8 mouse cellular contexts compared by ENCODE assay signal in the genomic region with DNA sequence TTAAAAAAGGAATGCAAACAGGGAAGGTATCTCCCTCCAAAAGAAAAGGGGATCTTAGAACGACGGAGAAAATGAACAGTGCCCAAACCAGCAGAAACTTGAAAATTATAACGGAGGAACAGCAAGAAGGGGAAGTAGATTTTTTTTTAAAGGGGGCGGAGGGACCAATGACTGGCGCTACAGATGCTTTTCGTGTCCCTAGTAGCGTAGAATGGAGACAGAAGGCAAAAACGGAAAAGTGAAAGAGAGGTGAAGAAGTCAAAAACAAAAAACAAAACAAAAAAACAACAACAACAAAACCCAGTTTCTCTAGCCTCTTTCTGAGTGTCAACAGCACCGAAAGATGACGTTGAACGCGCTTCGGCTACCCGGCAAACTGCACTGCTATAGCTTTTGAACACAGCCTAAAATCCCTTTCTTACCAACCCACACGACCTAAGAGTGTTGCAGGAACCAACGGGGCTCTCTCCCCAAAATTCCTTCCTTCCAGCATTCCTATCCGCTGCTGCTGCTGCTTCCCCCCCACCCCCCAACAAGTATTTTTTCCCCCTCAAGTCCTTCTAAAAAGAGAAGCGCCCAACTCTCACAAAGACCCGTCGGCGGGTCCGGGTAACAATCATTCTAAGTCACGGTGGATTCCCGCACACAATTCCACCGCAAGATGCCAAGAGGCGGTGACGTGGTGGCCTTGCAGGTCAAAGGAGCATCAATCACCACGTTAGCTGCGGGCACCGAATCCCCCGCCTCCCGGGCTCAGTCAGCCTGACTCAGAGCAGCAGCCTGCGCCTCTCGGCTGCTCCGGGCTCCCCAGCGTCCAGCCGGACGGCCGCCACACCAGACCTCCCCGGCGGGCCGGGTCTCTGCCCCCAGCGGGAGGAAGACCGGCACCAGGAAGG. TPM values are rescaled to one million over a fixed set of nuclear protein-coding genes. Genes with fewer than 3 reads are reported as not detected.
DNase-seq lines count a peak whose midpoint lies in the region; ATAC-seq and TF ChIP-seq lines count a peak whose summit lies in the region.

No protein-coding gene starts in this region.

- H3K4me3 ChIP-seq in bone marrow, adult 2 months (replicated peaks; ENCODE audit: control insufficient read depth, low read depth, low read length) = peak overlapping the region; percentile 75
- H3K4me3 ChIP-seq in hindbrain, embryonic 15.5 days = peak overlapping the region; percentile 81
- peak overlapping the region; percentile 97 for H3K4me3 ChIP-seq in liver, embryonic 13.5 days (replicated peaks)

- H3K4me1 ChIP-seq in bone marrow, adult 2 months (ENCODE audit: control insufficient read depth, insufficient read depth, low read length) = peaks cover 7% of the 10 kb centered on the region; the same call in 1 of the 2 replicates
- H3K4me1 ChIP-seq in hindbrain, embryonic 15.5 days (replicated peaks) = peaks cover 29% of the 10 kb centered on the region
- H3K4me1 ChIP-seq in liver, embryonic 13.5 days (replicated peaks) = peaks cover 64% of the 10 kb centered on the region

- peak overlapping the region; percentile 93 for H3K4me2 ChIP-seq in hindbrain, embryonic 15.5 days
- peak overlapping the region; percentile 95 for H3K4me2 ChIP-seq in liver, embryonic 13.5 days

- TF ChIP-seq CTCF in bone marrow, adult 2 months (IDR thresholded peaks at IDR 0.05; ENCODE audit: control insufficient read depth, insufficient read depth, low read length) = no peak

- H3K27ac ChIP-seq in bone marrow, adult 2 months (ENCODE audit: control insufficient read depth, insufficient read depth, low read depth, low read length, poor library complexity) = peak overlapping the region; percentile 99
- H3K27ac ChIP-seq in hindbrain, embryonic 15.5 days (replicated peaks) = peak overlapping the region; percentile 96
- peak overlapping the region; percentile 94 for H3K27ac ChIP-seq in liver, embryonic 13.5 days

- TF ChIP-seq POLR2A in bone marrow, adult 2 months (IDR thresholded peaks at IDR 0.05; ENCODE audit: borderline replicate concordance, control insufficient read depth, low read depth, low read length) = no peak

- no peaks in the 10 kb centered on the region for H3K27me3 ChIP-seq in hindbrain, embryonic 15.5 days
- no peaks in the 10 kb centered on the region for H3K27me3 ChIP-seq in liver, embryonic 13.5 days

- peak; percentile 22 for ATAC-seq in erythroid progenitor cell, adult 5-6 weeks (replicated peaks; ENCODE audit: low FRiP score, poor library complexity, severe bottlenecking)
- peak; percentile 58 for ATAC-seq in hindbrain, embryonic 15.5 days (ENCODE audit: low FRiP score, low read depth)
- ATAC-seq in liver, embryonic 13.5 days (ENCODE audit: low read depth) = peak; percentile 39

- no peaks in the 10 kb centered on the region for H3K36me3 ChIP-seq in hindbrain, embryonic 15.5 days
- no peaks in the 10 kb centered on the region for H3K36me3 ChIP-seq in liver, embryonic 13.5 days

- H3K9me3 ChIP-seq in hindbrain, embryonic 15.5 days = no peaks in the 10 kb centered on the region
- no peaks in the 10 kb centered on the region for H3K9me3 ChIP-seq in liver, embryonic 13.5 days (replicated peaks)

- DNase-seq in right cerebral cortex, postnatal 10 days (ENCODE audit: low spot score in 2 of 2) = peak; percentile 48 to 60
- no peak for DNase-seq in right cerebral cortex, postnatal 36 days (ENCODE audit: low spot score in 2 of 2)
- peak; percentile 46 for DNase-seq in liver, embryonic 13.5 days
- peak; percentile 59 for DNase-seq in naive thymus-derived CD4-positive, alpha-beta T cell, adult 2 months (ENCODE audit: low read depth)
- DNase-seq in thymus, postnatal 14 days = peak; percentile 63

- peak overlapping the region; percentile 92 for H3K9ac ChIP-seq in hindbrain, embryonic 15.5 days
- H3K9ac ChIP-seq in liver, embryonic 13.5 days = peak overlapping the region; percentile 99

- under 1% methylated on average over 44 of the region's 44 CpGs for WGBS in bone marrow, adult 2 months
- under 1% methylated on average over 42 of the region's 44 CpGs for WGBS in hindbrain, embryonic 15.5 days
- WGBS in liver, embryonic 13.5 days (ENCODE audit: insufficient replicate concordance) = under 1% methylated on average over 44 of the region's 44 CpGs

RNA-seq across cellular contexts. Expression of a gene that starts 0.8 kb away (rescaled TPM):
- 35.9 and 53.6 TPM in 2 replicates for polyA plus RNA-seq in bone marrow, adult 2 months (2011; ENCODE audit: insufficient read depth, insufficient read length, low replicate concordance, missing spikeins)
- 36.8 and 49.5 TPM in 2 replicates for total RNA-seq in erythroid progenitor cell, adult 5-6 weeks (2015; ENCODE audit: low replicate concordance)
- 10.1 and 29.1 TPM in 2 replicates for total RNA-seq in erythroid progenitor cell, adult 5-6 weeks (2017; ENCODE audit: low replicate concordance)
- 186 and 190 TPM in 2 replicates for polyA plus RNA-seq in hindbrain, embryonic 15.5 days (2015; fragmentation: Nextera tagmentation; extraction: Ambion mirVana)
- polyA plus RNA-seq in liver, embryonic 13.5 days (2015; fragmentation: Nextera tagmentation; extraction: Ambion mirVana) = 56.7 and 63.5 TPM in 2 replicates

RNA-seq across cellular contexts. Expression of a gene that starts 57.7 kb away (rescaled TPM):
- polyA plus RNA-seq in bone marrow, adult 2 months (2011; ENCODE audit: insufficient read depth, insufficient read length, low replicate concordance, missing spikeins) = 12.0 and 25.5 TPM in 2 replicates
- 32.1 and 36.9 TPM in 2 replicates for total RNA-seq in erythroid progenitor cell, adult 5-6 weeks (2015; ENCODE audit: low replicate concordance)
- 35.2 and 35.3 TPM in 2 replicates for total RNA-seq in erythroid progenitor cell, adult 5-6 weeks (2017; ENCODE audit: low replicate concordance)
- polyA plus RNA-seq in hindbrain, embryonic 15.5 days (2015; fragmentation: Nextera tagmentation; extraction: Ambion mirVana) = 24.2 and 27.9 TPM in 2 replicates
- polyA plus RNA-seq in liver, embryonic 13.5 days (2015; fragmentation: Nextera tagmentation; extraction: Ambion mirVana) = 8.2 and 10.9 TPM in 2 replicates

Comparison
In these comparisons a context has a peak if more than half of its experiments do, and no peak if none do; other contexts are left out.
1. DNase-seq: peak in right cerebral cortex, postnatal 10 days (2 of 2), liver, embryonic 13.5 days (single experiment), naive thymus-derived CD4-positive, alpha-beta T cell, adult 2 months (single experiment) and thymus, postnatal 14 days (single experiment); none in right cerebral cortex, postnatal 36 days (0 of 2).
2. Peak in every context shown above with its lines, with median percentiles within 50 percentile points of each other: H3K27ac ChIP-seq, H3K4me3 ChIP-seq and ATAC-seq.